Mouse (Mus musculus) stomach, postnatal 0 days (tissue): ENCODE measurements at regions not wholly inside any gene's neighbourhood (a gene's known extent, or its start where the extent isn't known, plus 50 kb on each side); places are given as distances from the start of the nearest gene placed in this dataset.

Experiments used
- CTCF ChIP-seq: IDR thresholded peaks from 2 replicates; pipeline ENCODE4 v1.5.1; 2016; ENCODE audit warnings: antibody characterized with exemption, low read depth, mild to moderate bottlenecking, moderate library complexity
- EP300 ChIP-seq: optimal IDR thresholded peaks from 2 replicates; pipeline ENCODE3; 2016; ENCODE audit warnings: antibody characterized with exemption

GRCm38 (mm10) chr14:119966666-119967065 is 75.6 kb downstream of the Oxgr1 start:
- TF ChIP-seq CTCF: no peak
- no peak for TF ChIP-seq EP300
